Mouse (Mus musculus) cortical plate, adult 2 months (tissue): Measurements from ENCODE around the gene 4930507D05Rik.
A peak's percentile ranks its signal among the peaks of the same experiment; 100 is the strongest.

Experiments
- CTCF ChIP-seq: fragments of 200-500 bp; IDR thresholded peaks from 2 replicates; pipeline ENCODE4 v1.5.1; 2011; ENCODE audit warnings: mild to moderate bottlenecking, control low read depth, low read length; ENCODE audit not compliant: insufficient read depth; ENCODE audit errors: extremely low read depth
- POLR2A ChIP-seq: fragments of 200-500 bp; IDR thresholded peaks from 2 replicates; pipeline ENCODE4 v1.6.1; 2011; ENCODE audit warnings: mild to moderate bottlenecking, low read length, control low read depth; ENCODE audit not compliant: insufficient read depth; ENCODE audit errors: extremely low read depth

GRCm38 (mm10) chr10:62410943-62411342, 38.3 kb upstream of the 4930507D05Rik start:
- no peak for TF ChIP-seq POLR2A
- TF ChIP-seq CTCF: peak; percentile 89
